In the genomic region with DNA sequence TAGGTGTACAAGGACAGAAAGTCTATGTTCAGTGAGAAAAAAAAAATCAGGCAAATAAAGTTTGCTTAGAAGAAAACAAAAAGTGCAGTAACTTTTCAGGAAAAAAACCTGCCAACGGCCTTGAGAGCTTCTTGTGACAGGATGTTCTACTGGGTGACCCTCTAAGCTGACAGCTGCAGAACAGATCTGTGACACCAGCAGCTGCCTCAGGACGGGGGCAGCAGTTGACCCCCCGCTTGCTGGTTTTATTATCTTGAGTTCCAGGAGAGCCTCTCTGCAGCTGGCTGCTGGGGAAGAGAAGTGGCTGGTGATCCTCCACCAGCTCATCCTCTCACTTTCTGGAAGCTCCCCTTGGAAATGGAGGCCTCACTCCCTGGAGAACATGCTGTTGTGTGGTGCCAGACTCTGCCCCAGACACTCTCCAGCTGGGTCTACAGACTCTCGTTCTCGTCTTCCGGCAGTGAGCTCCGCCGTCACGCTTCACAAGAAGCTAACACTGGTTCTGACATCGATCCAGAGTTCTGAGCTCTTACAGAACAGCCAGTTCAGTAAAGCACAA, we compare ENCODE assay signal across 11 mouse cellular contexts. TPM values are rescaled to one million over a fixed set of nuclear protein-coding genes. Genes with fewer than 3 reads are reported as not detected.
DNase-seq lines count a peak whose midpoint lies in the region; ATAC-seq lines count a peak whose summit lies in the region.
"Had no signal": no experiment of that assay in that cellular context is flagged by ENCODE, and none has a peak within 500 bp of the region (broad histone marks: within the 10 kb centered on the region; RNA-seq: fewer than 3 reads in every experiment).

No protein-coding gene starts in this region.

- 77% methylated on average over 10 of the region's 10 CpGs for WGBS in midbrain, embryonic 10.5 days
- 68% methylated on average over 10 of the region's 10 CpGs for WGBS in midbrain, embryonic 16.5 days
- 35% methylated on average over 10 of the region's 10 CpGs for WGBS in heart, embryonic 12.5 days

- H3K9me3 ChIP-seq in midbrain, embryonic 10.5 days (replicated peaks), result no peaks in the 10 kb centered on the region
- H3K9me3 ChIP-seq in midbrain, embryonic 16.5 days (replicated peaks; ENCODE audit: control insufficient read depth, low read length, poor library complexity, severe bottlenecking), result no peaks in the 10 kb centered on the region
- no peaks in the 10 kb centered on the region for H3K9me3 ChIP-seq in heart, embryonic 12.5 days (replicated peaks)
- H3K9me3 ChIP-seq: forebrain, embryonic 13.5 days; hindbrain, embryonic 15.5 days; midbrain, embryonic 12.5 days had no signal

- H3K27me3 ChIP-seq in midbrain, embryonic 10.5 days (ENCODE audit: low read depth, poor library complexity, severe bottlenecking), result no peaks in the 10 kb centered on the region
- H3K27me3 ChIP-seq in midbrain, embryonic 16.5 days (ENCODE audit: control insufficient read depth, insufficient read depth, low read depth, low read length), result no peaks in the 10 kb centered on the region
- H3K27me3 ChIP-seq in heart, embryonic 12.5 days (replicated peaks), result no peaks in the 10 kb centered on the region
- H3K27me3 ChIP-seq: forebrain, embryonic 13.5 days; hindbrain, embryonic 15.5 days; midbrain, embryonic 12.5 days had no signal

- no peak overlapping the region for H3K4me2 ChIP-seq in midbrain, embryonic 16.5 days (ENCODE audit: low read length)
- 0 out of 2 replicates have a peak overlapping the region, but pooled peaks have one; percentile 9 for H3K4me2 ChIP-seq in heart, embryonic 12.5 days
- H3K4me2 ChIP-seq: forebrain, embryonic 13.5 days; hindbrain, embryonic 15.5 days; midbrain, embryonic 12.5 days had no signal

- peaks cover 5% of the 10 kb centered on the region for H3K4me1 ChIP-seq in midbrain, embryonic 10.5 days
- no peaks in the 10 kb centered on the region for H3K4me1 ChIP-seq in midbrain, embryonic 16.5 days (ENCODE audit: control insufficient read depth, insufficient read depth, low read length)
- peaks cover 27% of the 10 kb centered on the region for H3K4me1 ChIP-seq in heart, embryonic 12.5 days (replicated peaks)
- H3K4me1 ChIP-seq: forebrain, embryonic 13.5 days; hindbrain, embryonic 15.5 days had no signal

- ATAC-seq in midbrain, embryonic 16.5 days, result no peak
- no peak for ATAC-seq in heart, embryonic 12.5 days (ENCODE audit: insufficient number of reproducible peaks, low FRiP score)
- ATAC-seq: forebrain, embryonic 13.5 days had no signal

- H3K27ac ChIP-seq in midbrain, embryonic 10.5 days (replicated peaks), result peak overlapping the region; percentile 42; the same call in 1 of the 2 replicates
- H3K27ac ChIP-seq in midbrain, embryonic 16.5 days (ENCODE audit: low read length), result no peak overlapping the region
- peak overlapping the region; percentile 84 for H3K27ac ChIP-seq in heart, embryonic 12.5 days (ENCODE audit: poor library complexity, severe bottlenecking)
- H3K27ac ChIP-seq: forebrain, embryonic 13.5 days; hindbrain, embryonic 15.5 days; midbrain, embryonic 12.5 days had no signal

- H3K36me3 ChIP-seq in midbrain, embryonic 10.5 days, result no peaks in the 10 kb centered on the region
- H3K36me3 ChIP-seq in midbrain, embryonic 16.5 days (ENCODE audit: control insufficient read depth, insufficient read depth, low read length), result no peaks in the 10 kb centered on the region
- H3K36me3 ChIP-seq in heart, embryonic 12.5 days, result no peaks in the 10 kb centered on the region
- H3K36me3 ChIP-seq: hindbrain, embryonic 15.5 days; midbrain, embryonic 12.5 days had no signal

- no peak overlapping the region for H3K9ac ChIP-seq in midbrain, embryonic 16.5 days (ENCODE audit: low read depth, low read length)
- H3K9ac ChIP-seq in heart, embryonic 12.5 days, result no peak overlapping the region
- H3K9ac ChIP-seq: forebrain, embryonic 13.5 days; hindbrain, embryonic 15.5 days; midbrain, embryonic 12.5 days had no signal

- DNase-seq in midbrain, embryonic 10.5 days (ENCODE audit: low spot score), result no peak
- peak; percentile 14 to 30 for DNase-seq in kidney, postnatal 4 days
- peak; percentile 20 for DNase-seq in thymus, postnatal 25 days
- DNase-seq in cerebellum, adult 11-12 months, result no peak
- DNase-seq in frontal cortex, postnatal 25 days (ENCODE audit: low spot score in 2 of 2), result no peak
- DNase-seq: adrenal gland, postnatal 10 days had no signal

- H3K4me3 ChIP-seq in midbrain, embryonic 10.5 days, result no peak overlapping the region
- no peak overlapping the region for H3K4me3 ChIP-seq in midbrain, embryonic 16.5 days (ENCODE audit: low read depth, low read length)
- H3K4me3 ChIP-seq in heart, embryonic 12.5 days, result no peak overlapping the region
- H3K4me3 ChIP-seq: forebrain, embryonic 13.5 days; hindbrain, embryonic 15.5 days; midbrain, embryonic 12.5 days had no signal

RNA-seq across cellular contexts. Expression of a gene that starts 33.3 kb away (rescaled TPM):
- 65.0 and 76.1 TPM in 2 replicates for polyA plus RNA-seq in midbrain, embryonic 10.5 days (2016; fragmentation: Nextera tagmentation; extraction: Ambion mirVana)
- polyA plus RNA-seq in midbrain, embryonic 16.5 days (2015; fragmentation: Nextera tagmentation; extraction: Ambion mirVana), result 27.4 and 32.0 TPM in 2 replicates
- polyA plus RNA-seq in heart, embryonic 12.5 days (2016; fragmentation: Nextera tagmentation; extraction: Ambion mirVana), result 69.1 and 76.0 TPM in 2 replicates

RNA-seq across cellular contexts. Expression of a gene that starts 33.8 kb away (rescaled TPM):
- polyA plus RNA-seq in midbrain, embryonic 10.5 days (2016; fragmentation: Nextera tagmentation; extraction: Ambion mirVana), result 4.1 and 4.6 TPM in 2 replicates
- polyA plus RNA-seq in midbrain, embryonic 16.5 days (2015; fragmentation: Nextera tagmentation; extraction: Ambion mirVana), result 16.3 and 18.9 TPM in 2 replicates
- polyA plus RNA-seq in heart, embryonic 12.5 days (2016; fragmentation: Nextera tagmentation; extraction: Ambion mirVana), result 1.4 and 1.7 TPM in 2 replicates

Comparison
In these comparisons a context has a peak if more than half of its experiments do, and no peak if none do; other contexts are left out.
1. DNase-seq: peak in kidney, postnatal 4 days (2 of 2) and thymus, postnatal 25 days (single experiment); none in midbrain, embryonic 10.5 days (single experiment), cerebellum, adult 11-12 months (single experiment) and frontal cortex, postnatal 25 days (0 of 2).